Mouse (Mus musculus) right cerebral cortex, postnatal 25 days (tissue): ENCODE results near the gene Doc2b.
"Not testable (repeated sequence)": the region's sequence is repeated elsewhere in the genome, so short reads cannot be mapped to it uniquely, and the experiment has no call there.

Experiments
- DNase-seq: peaks from one replicate; pipeline ENCODE4 v3.0.0; 2022

Doc2b gene

DNA sequence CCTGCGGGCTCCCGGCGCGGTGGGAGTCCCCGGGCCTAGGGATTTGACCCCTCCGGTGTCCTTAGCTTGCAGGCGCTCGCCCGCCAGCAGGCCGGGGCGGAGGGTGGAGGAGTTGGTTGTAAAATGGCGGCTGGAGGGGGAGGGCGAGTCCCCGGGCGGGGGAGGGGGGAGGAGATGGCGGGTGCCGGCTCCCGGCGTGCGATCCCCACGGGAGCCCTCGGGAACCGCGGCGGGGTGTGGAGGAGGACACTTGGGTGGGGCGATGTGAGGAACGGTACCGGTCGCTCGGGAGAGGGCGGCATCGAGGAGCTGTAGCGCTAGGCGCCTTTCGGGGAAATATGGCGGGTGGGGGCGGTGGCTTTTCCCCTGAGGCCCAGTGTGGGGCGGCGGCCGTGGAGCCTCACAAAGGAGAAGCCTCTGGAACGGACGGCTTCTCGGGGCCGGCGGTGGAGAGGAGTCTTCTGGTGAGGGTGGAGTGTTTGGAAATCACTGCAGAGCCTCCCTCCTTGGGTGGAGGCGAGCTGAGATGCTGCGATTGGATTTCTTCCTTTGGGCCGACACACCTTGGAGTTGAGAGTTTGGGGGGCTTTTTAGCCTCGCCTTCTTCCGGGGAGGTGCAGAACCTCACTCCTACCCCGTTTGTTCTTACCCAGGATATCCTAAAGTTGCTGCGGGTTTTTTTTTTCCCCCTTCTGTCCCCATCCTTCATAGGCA is 62.5 kb downstream of the Doc2b start:
- peak; percentile 84 for DNase-seq

DNA sequence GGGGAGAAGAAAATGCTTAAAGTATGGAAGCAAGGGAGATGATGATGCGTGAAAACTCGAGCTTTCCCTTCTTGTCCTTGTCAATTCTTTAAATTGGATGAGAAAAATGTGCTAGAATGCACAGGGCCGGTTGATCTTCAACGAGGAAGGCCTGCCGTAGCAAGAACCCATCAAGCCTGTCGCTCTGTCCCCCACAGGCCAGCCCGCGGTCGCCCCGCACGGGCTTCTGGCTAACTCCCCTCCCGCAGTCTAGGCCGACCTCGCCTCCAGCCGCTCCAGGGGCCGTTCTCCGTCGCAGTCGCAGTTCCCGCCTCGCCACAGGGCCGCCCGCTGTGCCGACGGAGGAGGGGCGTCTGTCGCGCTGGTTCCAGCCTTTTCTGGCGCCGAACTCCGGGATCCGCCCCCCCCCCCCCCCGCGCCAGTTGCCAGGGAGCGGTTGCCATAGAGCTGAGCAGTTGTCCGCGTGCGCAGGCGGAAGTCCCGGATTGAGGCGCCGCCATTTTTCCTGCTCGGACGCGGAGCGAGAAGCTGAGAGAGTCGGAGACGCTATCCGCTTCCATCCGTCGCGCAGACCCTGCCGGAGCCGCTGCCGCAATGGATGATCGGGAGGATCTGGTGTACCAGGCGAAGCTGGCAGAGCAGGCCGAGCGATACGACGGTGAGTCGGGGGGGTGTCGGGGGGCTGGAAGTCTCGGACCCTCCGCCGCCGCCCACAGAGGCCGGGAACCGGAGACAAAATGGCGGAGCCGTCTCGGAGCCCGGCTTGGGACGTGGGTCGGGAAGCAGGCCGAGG is 63.2 kb downstream of the Doc2b start, which contains the start of gene Ywhae:
Gene Ywhae (plus strand): TSS at position 436 of the 793 bp plus-strand sequence.
- DNase-seq, result peak; percentile 90

DNA sequence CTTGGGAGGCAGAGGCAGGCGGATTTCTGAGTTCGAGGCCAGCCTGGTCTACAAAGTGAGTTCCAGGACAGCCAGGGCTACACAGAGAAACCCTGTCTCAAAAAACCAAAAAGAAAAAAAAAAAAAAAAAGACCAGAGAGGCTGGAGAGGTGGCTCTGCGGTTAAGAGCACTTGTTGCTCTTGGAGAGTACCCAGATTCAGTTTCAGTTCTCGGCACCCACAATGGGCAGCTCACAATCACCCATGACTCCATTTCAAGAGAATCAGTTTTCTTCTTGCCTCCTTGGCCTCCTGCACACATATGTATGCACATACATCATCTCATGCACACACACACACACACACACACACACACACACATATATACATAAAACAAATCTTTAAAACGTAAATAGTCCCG is 68.2 kb downstream of the Doc2b start:
- not testable (repeated sequence) for DNase-seq

DNA sequence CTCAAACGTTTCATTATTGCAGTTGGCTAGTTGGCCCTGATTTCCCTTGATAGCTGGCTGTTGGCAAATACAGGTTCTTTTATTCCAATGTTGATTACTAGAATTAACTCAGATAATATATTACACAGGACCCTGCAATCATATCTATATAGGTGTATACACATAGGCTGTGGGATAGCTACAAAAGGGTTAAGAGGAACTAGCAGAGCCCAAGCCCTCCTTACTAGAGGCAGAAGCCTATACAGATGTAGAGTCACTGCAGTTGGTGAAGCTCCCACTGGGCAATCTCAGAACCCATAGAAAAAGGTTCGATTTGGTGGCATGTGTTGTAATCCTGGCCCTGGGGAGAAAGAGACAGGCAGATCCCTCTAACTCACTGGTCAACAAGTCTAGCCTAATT is 68.7 kb downstream of the Doc2b start:
- DNase-seq, result no peak

DNA sequence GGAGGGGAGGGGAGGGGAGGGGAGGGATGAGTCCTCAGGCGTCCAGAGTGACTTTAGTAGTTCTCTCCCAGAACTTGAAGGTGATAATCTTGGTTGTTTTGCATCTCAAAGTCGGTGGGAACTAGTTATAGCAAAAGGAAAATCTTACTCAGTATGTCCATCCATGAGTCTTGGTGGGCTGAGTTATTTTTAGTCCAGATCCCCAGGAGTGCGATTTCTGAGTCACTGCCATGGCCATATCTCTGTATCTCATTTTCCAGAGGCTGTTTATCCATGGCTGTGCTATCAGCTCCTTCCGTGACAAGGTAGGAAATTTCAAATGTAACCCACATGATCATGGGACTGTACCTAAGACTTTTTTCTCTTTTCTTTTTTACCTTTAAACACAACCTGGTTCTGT is 73.5 kb downstream of the Doc2b start:
- DNase-seq, result no peak
